Mouse (Mus musculus) CH12.LX (cell line): ENCODE results near the gene Bmpr1a.

Experiments
- POLR2A ChIP-seq: IDR thresholded peaks from 2 replicates; pipeline ENCODE4 v1.6.1; 2011; ENCODE audit warnings: low read depth, mild to moderate bottlenecking, improper control_type of control experiment, low read length
- TCF12 ChIP-seq: IDR thresholded peaks from 2 replicates; pipeline ENCODE4 v1.6.1; 2014; ENCODE audit warnings: low read depth, mild to moderate bottlenecking, inconsistent platforms, low read length, improper control_type of control experiment

- TF ChIP-seq POLR2A = no peak
- TF ChIP-seq TCF12 = no peak
These were observed 12.2 kb downstream of the Bmpr1a start for GRCm38 (mm10) chr14:34490965-34491364.
